Mouse (Mus musculus) left cerebral cortex, adult 6 months (tissue): ENCODE measurements around the gene Ppil1. TPM values are rescaled to one million over a fixed set of nuclear protein-coding genes. Genes with fewer than 3 reads are reported as not detected.

Experiments
- long read RNA-seq, 2 experiments: library from polyadenylated mRNA; unstranded; transcript quantifications; one replicate each; pipeline ENCODE4 v2.0.0; 2019 to 2020
- polyA plus RNA-seq: library from polyadenylated mRNA; unstranded; fragments of <200 nt; fragmentation: Nextera tagmentation; gene quantifications from 2 replicates; pipeline ENCODE4 v1.2.3, GENCODE M21; 2021

Ppil1 gene
- polyA plus RNA-seq = 34.4 and 42.9 TPM in 2 replicates
- long read RNA-seq, experiment 1, transcript Ppil1-201 (4 exons, 1,462 nt) = major isoform, 150 of 152 reads
- long read RNA-seq, experiment 1, partial matches to known transcripts = 1 of 152 reads
- long read RNA-seq, experiment 1, other reads (novel, unspliced or antisense) = 1 of 152 reads
- long read RNA-seq, experiment 2, transcript Ppil1-201 (4 exons, 1,462 nt) = major isoform, 62 of 67 reads
- long read RNA-seq, experiment 2, partial matches to known transcripts = 1 of 67 reads
- long read RNA-seq, experiment 2, other reads (novel, unspliced or antisense) = 4 of 67 reads

DNA sequence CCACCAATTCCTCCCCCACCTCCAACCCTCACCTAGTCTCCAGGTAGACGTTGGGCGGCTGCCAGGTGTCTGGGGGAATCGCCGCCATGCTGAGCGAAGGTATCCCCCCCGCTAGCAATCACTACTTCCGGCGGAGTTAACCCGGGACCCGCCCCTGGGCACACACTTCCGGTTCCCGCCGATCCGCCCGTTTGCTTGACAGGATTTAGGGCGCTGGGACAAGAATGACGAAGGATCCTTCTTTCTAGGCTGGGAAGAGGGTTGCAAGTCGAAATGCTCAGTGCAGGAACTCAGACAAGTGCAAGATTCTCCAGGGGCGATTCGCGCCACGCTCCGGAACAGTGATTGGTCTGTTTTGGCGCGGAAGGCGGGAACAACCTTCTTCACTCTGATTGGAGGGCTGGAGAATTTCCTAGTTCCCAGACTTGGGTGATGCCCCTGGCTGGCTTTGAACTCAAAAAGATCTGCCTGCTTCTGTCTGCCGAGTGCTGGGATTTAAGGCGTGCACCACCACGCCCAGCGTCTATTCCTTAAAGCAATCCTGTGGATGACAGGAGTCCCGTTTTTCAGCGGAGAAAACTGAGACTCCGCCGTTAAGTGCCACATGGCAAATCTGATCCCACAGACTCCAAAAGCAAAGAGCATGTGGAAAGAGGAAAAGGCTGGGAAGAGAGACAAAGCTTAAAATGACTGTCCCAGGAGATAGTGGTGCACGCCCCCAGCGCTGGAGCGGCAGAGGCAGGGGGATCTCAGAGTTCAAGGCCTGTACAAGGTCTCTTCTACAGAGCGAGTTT lies at the start of gene Ppil1:
Gene Ppil1 (minus strand): TSS at position 347 of the 794 bp plus-strand sequence.

GRCm38 (mm10) chr17:29268682-29269348 lies 4.8 kb upstream of the Ppil1 start, which contains the start of gene BC004004:
BC004004 (plus strand) TSS chr17:29268788.

DNA sequence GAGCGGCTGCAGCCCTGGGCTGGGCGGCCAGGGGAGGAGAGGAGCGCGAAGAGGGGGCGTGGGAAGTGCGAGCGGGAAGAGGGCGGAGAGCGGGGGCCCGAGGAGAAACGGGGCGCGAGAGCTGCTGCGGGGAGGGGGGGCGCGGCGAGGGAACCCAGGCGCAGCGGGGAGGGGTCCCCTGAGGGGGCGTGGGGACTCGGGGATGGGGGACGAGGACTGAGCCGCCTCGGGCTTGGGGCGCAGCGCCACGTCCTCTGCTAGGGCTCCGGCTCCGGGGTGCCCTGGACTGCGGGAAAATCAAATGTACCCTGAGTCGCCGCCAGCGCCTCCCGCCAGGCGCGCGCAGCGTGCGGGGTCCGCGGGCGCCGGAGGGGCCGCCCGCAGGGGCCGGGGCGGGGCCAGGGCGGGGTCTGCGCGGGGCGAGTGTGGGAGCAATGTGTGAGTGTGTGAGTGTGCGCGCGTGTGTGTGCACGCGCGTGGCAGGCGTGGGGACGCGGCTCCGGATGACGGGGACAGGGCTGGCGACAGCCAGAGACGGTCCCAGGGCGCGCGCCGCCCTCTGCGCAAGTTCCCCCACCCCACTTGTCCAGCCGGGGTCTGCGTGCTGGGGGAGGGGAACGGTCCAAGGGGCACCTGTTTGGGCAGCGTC lies 26.1 kb downstream of the Ppil1 start, which contains the start of gene Cpne5:
Gene Cpne5 (minus strand): TSS at position 396 of the 649 bp plus-strand sequence.

Other genes with a start within 250 kb of the Ppil1 start
- 120 and 131 TPM in 2 replicates for gene Srsf3, start 231.6 kb downstream of the Ppil1 start, polyA plus RNA-seq
- gene Cdkn1a, start 173.2 kb downstream of the Ppil1 start, polyA plus RNA-seq = 37.1 and 38.6 TPM in 2 replicates
- 0.08 TPM in 1 of 2 replicates, not detected in the other for gene Rab44, start 150.0 kb downstream of the Ppil1 start, polyA plus RNA-seq
- 74.7 and 85.7 TPM in 2 replicates for gene Cpne5, start 26.0 kb downstream of the Ppil1 start, polyA plus RNA-seq
- 140 and 149 TPM in 2 replicates for gene BC004004, start 4.6 kb upstream of the Ppil1 start, polyA plus RNA-seq
- 0.08 and 0.45 TPM in 2 replicates for gene Pi16, start 53.5 kb upstream of the Ppil1 start, polyA plus RNA-seq
- gene Mtch1, start 83.7 kb upstream of the Ppil1 start, polyA plus RNA-seq = 215 and 894 TPM in 2 replicates
- gene Fgd2, start 96.7 kb upstream of the Ppil1 start, polyA plus RNA-seq = 3.6 and 3.9 TPM in 2 replicates
- 1.1 and 2.7 TPM in 2 replicates for gene Pim1, start 226.6 kb upstream of the Ppil1 start, polyA plus RNA-seq